Mouse (Mus musculus) urinary bladder, postnatal 14 days (tissue): ENCODE measurements around the gene Tjp1.

Experiments
- DNase-seq: peaks from one replicate; pipeline ENCODE4 v3.0.0; 2021; ENCODE audit warnings: low spot score

Gene Tjp1

DNA sequence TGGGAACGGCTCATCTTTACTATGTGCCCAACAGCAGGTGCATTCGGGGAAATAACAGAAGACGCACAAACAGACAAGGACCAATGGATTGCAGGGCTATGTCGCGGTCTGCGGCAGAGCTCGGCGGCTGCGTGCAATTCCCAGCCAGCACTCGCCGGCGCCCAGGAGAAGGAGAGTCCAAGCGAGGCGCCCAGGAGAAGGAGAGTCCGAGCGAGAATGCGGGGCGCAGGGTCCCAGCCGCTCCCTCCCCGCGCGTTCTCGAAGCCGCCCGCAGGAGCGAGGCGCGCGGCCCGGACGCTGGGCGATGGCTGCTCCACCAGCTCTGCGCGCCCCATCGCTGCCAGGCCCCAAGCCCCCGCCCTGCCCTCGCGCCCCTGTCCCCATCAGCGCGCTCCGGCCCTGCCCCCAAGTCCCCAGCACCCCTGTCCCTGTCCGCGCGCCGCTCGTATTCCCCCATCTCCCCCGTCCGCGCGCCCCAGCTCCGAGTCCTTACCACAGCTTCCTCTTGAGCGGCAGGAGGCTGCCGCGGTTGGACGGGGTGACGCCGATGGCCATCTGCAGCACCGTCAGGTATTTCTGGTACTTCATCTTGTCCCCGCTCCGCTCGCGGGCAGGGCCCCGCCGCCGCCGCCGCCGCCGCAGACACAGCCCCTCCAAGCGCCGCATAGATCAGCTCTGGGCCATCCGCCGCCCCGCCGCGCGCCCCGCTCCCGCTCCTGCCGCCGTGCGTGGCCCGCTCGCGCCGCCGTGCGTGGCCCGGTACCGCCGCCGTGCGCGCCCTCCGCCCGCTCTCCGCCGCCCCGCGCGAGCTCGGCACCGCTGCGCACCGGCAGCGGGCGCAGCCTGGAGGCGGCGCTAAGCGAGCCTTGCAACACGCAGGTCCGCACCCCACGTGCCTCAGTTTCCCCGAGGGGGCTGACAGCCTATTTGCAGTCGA lies at the start of gene Tjp1:
Tjp1 (minus strand) TSS at position 711 of the 937 bp plus-strand sequence.
- DNase-seq, result no peak

DNA sequence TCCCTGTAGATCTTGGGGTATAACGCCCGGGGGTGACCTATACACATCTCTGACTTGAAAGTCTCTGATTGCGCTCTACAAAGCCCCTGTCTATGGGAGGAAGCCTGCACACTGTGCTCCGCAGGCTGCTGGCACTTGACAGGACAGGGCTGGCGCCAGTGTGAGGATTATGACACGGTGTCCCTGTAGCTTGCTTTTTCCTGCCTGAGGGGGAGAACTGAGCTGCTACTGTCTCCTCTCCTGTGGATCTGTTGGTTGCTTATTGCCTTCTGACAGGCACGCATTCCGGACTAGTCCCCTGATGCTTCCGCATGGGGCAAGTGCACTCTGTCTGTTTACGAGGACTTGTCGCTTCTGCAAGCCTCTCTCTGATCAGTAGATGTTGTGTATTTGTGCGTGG lies 49.5 kb upstream of the Tjp1 start:
- DNase-seq, result no peak

DNA sequence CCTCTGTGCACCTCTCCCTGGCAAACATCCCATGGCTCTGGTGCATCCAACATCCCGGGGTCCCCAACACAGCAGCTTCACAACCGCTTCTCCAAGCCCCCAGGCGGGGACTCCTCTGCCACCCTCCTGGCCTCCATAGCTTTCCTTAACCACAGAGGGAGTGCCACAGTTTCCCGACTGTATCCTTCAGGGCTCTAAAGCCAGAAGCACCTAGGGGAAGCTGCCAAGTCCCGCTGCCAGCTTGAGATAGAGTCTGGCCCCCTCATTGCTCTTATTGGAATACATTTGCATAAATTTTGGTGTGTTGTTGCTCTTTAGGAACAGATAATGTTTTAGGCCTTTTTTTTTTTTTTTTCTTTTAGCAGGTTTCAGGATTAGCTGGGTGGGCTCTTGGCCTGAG lies 45.1 kb upstream of the Tjp1 start:
- DNase-seq, result no peak

DNA sequence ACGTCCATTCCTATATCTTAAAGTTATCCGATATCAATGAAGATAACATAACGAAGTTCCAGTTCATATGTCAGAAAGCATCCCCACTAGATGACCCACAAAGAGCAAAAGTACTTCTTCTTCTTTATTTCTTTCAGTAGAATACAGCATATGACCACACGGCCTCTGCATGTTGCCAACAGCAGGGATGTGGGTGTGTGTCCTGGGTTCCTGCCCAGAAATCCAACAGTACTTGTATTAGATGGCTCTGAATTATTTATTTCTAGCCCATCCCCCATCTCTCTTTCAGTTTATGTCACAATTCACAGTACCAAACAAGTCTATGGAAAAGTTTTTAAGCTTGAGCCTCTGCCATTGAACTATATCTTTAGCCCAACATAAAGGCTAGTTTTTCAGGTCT lies 43.1 kb upstream of the Tjp1 start:
- no peak for DNase-seq

DNA sequence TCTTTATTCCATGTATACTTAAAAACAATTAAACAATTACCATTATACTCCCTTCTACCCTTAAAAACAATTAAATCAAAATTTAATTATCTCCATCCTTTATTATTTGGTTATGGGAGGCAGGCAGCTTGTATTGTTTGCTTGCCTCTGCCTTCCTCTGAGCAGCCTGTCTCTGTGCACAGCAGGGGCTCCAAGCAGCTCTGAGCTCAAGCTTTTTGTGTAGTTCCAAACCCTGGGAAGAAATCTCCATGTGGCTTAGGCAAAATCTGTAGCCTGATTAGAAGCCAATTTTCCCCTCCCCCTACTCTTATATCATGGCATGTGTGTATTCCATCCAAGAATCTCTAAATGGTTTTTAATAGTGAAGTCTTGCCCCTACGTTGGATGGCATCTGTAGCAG lies 28.4 kb upstream of the Tjp1 start:
- DNase-seq, result no peak

DNA sequence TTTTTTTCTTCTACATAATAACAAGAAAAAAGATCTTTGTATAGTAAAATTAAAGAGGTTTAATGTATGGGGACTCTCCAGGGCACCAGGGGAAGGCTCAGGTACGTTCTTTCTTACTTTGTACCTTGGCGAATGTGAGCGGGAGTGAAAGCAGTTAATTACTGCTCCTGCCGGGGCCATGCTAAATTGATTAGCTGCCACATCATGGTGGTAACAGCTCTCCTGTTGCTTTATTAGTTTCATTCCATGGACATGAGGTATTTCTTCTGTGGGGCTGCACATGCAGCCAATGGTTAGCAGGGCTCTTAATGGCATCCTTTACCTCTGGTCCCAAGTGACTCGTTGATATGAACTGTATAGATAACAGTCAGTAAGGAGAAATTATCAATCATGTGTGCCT lies 18.2 kb upstream of the Tjp1 start:
- DNase-seq, result no peak

DNA sequence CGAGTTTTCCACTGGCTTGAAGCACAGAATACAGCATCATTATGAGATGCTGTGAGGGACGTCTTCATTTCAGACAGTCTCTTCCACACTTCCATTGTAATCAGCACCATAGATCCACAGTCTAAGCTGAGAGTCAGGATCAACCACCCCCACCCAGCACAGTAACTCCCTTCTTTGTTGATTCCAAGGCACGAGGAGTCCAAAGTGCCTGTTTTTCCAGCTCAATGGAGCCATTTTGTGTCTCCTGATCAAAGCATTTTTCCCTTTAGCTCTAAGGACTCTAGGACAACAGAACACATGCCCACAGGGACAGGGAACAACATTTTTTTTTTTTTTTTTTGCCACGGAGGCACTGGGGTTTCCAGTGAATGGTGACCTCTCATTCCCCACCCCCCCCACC lies 5.1 kb upstream of the Tjp1 start:
- DNase-seq, result no peak

DNA sequence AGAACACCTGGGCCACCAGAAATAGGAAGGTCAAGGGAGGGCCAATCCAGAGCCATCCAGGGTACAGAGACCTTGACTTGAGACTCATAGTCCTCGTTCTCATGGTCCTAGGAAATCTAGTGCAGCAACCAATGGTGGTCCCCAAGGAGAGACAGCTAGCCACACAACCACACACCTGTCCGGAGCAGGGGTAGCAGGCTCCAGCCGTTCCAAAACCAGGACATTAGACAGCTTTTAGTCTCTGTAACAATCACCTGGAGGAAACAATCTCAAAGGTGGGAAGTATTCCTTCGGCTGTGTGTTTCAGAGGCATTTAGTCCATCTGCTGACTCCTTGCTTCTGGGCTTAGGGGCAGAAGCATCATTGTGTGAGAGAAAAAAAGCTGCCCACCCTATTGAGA lies 4.5 kb downstream of the Tjp1 start:
- no peak for DNase-seq

DNA sequence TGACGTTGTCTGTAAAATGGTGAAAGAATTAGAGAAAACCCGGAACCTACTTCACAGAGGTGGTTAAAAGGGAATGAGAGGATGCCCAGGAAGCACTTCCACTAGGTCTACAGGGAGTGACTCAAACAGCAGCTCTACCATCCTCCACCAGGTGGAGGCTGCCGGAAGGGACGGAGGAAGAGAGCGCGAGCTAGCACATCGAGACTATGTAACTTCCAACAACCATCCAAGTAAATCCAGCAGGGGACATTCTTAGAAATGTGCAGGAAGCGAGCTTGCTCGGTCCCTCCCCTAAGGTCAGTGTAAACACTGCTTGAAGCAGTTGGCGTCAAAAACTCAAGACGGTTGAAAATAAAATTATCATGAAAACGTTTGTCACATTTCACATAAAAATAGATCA lies 5.1 kb downstream of the Tjp1 start:
- DNase-seq, result no peak

DNA sequence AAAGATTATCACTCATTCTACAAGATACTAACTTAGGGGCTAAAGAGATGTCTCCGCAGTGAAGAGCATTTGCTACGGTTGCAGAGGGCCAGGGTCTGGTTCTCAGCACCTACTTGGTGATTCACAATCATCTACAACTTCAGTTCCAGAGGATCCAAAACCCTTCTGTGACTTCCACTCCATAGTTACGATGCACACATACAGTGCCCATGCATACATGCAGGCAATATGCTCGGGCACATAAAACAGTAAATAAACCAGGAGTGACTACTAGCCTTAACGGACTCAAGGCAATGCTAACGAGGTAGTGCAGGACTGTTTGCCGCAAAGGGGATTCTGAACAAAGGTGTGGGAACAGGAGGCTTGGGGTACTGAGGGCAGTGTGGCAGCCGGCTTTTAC lies 7.0 kb downstream of the Tjp1 start:
- DNase-seq, result no peak

DNA sequence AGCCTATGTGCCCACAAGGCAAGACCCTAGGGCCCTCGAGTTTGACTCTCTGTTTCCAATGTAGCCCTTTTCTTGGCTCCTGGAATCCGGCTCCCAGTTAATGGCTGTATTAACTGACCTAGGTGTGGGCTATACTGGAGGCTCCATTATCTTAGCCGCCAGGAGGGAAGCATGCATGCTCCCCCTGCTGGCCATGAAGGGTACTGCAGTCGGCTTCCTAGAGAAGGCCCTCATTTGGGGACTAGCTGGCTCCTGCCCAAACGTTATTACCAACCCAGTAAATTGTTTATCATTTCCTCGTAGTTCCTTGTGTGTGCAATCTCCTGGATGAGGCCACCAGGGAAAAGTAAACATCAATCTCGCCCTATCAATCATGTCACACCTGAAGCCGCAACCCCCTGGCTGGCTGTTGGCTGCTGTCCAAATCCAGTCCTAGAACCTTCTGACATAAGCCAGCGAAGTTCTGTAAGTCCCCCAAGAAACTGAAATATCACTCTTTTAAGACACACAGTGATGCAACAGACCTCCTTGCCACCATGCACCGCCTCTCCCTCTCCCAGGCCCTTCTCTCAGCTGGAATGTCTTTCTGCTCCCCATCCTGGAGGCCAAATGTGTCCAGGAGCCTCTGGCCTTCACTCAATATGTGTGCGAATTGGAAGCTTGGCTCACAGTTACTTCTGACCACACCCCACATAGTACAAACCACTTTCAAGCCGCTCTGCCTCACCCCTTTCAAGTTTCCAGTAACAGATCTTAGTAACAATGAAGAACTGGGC lies 7.6 kb downstream of the Tjp1 start:
- DNase-seq, result peak; percentile 85

DNA sequence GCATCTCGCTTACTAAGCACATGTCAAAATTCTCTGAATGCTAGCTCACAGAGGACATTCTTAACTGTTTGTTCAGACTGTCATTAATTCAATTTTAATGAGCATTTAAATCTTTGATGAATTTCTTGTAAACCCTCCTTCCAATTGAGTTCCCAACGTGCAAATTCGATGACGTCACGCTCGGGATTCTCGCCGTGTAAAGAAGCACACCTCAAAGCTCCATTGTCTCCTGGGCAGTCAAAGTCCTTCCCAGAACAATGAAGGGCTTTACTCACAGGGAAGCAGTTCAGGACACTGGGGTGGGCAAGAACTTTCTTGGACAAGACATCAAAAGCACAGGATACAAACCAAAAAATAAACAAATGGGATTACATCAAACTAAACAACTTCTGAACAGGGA lies 10.7 kb downstream of the Tjp1 start:
- DNase-seq, result no peak

DNA sequence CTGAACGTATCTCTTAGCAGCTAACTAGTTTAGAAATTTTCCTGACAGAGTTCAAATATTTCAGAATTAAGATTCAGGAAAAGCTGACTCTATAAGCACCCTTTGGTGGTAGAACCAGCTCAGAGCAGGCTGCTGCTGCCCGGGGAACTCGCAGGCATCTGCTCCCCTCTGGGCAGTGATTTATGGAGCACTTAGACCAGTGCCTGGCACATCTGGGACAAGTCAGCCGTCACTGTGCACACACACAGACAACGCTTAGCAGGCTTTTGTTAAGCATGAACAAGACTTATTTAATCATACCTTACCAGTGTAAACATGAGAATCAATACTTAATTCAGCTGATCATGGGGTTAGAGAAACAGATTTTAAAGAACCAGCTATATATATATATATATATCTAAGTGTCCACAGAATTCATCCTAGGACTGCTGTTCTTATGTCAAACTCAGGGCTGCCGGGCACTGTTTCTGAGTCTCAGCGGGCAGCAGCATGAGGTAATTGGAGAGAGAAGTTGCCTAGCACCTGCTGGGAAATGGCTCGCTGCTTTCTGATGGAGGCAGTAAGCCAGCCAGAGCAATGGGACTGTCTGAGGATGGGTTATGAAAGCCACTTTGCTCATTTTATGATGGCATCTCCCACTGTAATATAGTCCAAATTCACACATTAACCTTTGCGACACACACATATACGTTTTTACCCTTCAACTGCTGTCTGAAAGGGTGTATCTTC lies 14.0 kb downstream of the Tjp1 start:
- DNase-seq, result no peak

DNA sequence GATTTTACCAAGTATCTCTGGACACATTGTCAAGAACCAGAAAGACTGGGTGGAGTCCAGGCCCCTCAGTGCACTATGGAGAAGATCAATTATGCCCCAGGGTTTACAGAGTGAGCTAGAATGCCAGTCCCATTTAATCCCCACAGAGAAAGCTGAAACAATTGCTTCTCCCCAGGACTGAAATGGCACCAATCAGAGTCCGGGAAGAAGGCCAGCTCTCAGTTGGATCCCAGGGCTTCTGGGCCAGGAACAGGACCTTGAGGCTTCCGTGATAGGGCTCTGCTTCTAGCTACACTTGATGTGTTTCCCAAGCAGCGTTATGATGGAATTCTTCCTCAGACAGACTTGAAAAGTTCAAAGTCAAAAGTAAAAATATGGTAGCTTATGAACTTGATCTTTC lies 18.2 kb downstream of the Tjp1 start:
- no peak for DNase-seq

DNA sequence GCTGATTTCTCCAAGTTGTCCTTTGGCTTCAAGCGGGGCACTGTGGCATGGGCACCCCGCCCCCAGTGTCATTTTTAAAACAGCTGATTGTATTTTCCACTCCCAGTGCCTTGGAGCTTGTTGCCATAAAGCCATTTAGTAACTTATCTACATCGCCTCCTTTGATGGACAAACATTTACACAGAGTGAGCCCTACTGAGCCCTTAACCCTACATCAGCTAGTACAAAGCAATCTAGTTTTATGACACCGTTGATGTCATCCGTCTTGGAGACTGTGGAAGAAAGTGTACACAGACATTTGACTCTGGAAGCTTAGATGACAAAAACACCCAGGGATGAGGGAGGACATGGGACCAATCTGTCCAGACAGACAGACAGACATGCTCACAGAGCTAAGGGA lies 20.2 kb downstream of the Tjp1 start:
- no peak for DNase-seq

DNA sequence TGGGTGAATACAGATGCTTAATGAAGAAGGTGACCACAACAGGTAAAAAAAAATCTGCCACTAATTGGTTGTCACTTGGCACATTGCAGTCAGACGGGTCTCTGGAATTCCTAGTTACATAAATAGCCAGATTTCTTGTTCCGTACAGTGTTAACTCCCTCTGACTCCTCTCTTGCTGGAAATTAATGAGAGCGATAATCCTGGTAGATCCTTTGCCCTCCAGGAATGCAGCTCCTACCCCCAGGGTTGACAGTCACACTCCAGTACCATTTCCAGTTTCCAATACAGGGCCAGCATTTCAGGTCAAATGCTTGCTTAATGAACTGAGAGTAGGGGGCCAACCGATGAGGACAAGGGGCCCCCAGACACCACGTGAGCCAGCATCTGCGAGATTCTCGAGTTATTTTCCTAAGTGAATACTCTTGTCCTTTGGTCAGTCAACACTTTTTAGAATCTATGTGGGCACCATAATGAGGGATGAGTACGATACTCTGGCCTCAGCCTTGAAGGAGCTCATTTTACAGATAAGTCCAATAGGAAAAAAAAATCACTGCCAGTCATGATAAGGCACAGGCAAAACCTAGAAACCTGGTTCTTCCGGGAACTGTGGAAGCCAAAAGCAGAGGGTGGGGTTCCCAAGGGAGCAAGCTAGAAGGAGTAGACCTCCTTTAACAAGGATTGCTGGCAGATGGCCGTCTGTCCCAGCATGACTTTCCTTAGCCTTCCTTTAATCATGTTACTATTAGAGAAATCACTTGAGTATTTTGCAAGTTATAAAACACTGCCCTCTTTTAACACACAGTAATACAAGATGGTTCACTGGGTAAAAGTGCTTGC lies 24.9 kb downstream of the Tjp1 start:
- DNase-seq, result no peak

DNA sequence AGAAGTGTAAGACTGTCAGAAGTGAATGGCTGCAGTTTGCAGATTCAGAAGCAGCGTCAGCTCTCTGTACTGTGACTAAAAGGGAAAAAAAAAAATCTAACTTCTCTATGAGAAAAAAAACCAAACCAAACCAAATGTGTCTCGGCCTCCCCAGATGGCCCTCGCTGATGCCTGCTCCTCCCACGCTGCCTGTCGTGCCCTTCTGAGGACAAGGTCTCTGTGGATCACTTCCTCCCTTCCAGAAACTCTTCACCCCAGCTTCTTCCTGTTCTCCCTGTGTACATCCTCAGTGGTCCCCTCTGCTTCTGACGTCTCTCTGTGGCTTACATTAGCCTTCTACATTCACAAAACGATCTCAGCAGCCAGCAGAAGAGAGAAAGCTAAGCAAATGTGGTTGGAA lies 26.8 kb downstream of the Tjp1 start:
- DNase-seq, result no peak

DNA sequence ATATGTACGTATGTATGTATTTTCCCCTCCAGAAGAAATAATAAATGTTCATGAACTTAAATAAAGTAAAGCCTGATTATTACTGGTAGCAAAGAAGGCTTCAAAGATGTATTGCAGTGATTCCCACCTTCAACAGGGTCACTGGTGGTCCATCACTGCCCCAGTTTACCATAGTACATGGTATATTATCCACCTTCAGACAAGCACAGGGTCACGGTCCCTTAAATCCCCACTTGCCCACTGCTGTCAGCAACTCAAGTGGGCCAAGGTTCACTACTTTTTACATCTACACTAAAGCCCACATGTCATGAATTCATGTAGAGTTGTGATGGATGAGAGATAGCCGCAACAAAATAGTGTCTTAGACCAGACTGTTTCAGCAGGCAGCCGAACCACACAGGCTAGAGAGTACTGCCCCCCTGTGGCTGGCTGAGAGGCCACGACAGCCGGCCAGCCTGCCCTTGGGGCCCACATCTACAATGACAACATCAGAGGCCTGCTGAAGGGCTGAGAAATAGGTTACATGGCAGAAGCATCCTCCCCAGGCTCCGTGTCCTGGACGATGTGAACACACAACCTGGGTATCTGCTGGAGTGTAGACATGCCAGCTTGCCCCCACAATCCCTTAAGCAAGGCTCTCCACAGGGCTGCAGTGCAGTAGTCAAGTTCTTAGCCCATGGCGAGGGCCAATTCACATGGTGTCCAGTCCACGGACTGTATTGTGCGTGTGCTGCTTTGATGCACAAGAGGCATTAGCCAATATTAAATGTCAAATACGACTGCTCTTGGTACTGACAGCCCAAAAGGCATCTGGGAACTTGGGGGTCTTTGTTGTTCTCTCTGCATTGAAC lies 29.6 kb downstream of the Tjp1 start:
- DNase-seq, result peak; percentile 82

DNA sequence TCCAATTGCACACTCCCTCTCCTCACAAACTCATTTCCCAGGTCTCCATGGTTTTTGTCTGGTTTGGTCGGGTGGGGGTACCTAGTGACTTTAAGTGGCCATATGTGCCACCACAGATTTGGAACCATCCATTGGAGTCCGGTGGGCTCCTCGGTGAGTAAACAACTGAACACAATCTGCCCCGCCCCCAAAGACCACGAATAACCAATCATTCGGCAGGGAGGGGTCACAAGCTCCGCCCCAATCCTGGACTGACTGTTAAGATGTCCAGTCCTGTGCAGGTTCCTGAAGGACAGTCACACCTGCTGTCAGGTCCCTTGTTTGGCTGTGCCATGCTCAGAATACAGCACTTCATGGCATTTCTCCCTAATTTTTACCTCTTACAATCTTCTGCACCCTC lies 37.1 kb downstream of the Tjp1 start:
- DNase-seq, result no peak

DNA sequence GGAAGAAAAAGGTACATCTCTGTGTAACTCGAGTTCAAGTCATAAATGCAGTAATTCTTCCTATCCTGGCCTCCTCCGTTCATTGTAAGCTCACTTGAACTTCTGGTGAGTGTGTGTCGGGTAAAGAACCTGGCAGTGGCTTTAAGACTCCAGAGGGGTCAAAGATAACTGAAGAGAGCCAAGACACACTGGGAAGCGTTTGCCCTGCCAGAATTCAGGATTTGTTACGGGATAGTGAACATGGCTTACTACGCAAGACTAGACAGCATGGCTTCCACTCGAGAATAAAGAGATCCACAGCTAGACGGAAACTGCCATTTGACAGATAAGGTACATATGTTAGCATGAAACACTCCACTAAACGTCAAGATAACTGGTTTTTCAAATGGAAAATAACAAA lies 37.8 kb downstream of the Tjp1 start:
- DNase-seq, result no peak

DNA sequence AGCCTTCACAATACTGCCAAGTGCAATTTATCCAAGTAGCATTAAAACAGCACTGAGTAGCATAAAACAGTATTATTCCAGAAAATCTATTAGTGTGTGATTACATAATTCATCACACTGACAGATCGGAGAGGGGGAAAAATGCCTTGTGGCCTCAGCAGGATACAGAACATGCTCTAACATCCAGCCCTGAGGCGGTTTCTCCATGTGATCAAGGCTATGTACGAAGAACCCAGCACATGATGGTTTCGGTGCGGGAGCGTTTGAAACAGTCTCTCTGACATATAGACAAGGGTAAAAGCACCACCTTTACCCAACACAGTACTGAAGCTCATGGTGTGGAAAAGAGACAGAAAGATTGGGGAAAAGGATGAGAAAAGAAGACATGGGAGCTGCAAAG lies 38.4 kb downstream of the Tjp1 start:
- DNase-seq, result no peak
